Mouse (Mus musculus) monocyte, adult 2 months (primary cell): ENCODE results near the gene Stpg4.

ENCODE experiments used
- DNase-seq, 2 experiments: peaks; one replicate each; pipeline ENCODE4 v3.0.0; 2022; ENCODE audit warnings: low spot score in 2 of 2, low read depth in 1 of 2

Stpg4 gene

DNA sequence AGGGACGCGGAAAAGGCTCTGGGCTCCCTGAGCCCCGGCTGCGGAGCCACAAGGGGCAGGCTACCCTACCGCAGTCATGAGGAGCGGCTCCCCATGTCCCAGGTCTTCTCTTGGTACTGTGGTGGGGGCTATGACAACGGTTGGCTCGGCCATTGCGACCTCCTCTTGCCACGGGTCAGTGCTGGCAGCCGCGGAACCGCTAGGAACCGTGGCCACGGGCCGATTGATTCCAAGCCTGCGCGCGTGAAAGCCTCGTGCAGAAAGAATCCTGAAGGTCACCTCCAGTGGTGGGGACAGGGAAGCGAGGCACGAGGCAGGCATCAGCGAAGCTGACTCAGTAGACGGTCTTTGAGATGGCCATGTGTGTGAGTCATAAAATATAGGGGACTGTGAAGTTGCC lies at the start of gene Stpg4:
Gene Stpg4 (minus strand): TSS at position 231 of the 400 bp plus-strand sequence.
- DNase-seq, result no peak

- no peak for DNase-seq
These were observed 47.8 kb upstream of the Stpg4 start for GRCm38 (mm10) chr17:87475356-87475755.

GRCm38 (mm10) chr17:87474501-87474795 lies 46.9 kb upstream of the Stpg4 start:
- DNase-seq, result no peak

- DNase-seq, result no peak
These were observed 46.4 kb upstream of the Stpg4 start for GRCm38 (mm10) chr17:87473736-87474500.

- no peak for DNase-seq
These were observed 45.8 kb upstream of the Stpg4 start for GRCm38 (mm10) chr17:87473441-87473735.

DNA sequence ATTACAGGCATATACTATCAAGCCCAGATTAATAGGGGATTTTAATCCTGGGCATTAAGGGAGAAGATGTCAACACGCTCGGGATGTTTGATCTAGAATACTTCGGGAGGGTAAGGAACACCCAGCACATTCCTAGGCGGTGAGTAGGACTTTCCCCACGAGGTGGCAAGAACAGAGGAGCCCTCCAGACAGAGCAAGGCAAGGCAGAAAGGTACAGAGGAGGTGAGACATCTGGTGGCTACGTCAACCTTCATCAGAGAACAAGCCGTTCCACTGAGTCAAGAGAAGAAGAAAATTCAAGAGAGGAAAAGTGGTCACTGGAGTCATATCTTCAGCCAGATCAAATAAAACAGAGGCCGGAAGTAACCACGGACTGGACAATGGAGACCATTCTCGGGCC lies 45.3 kb upstream of the Stpg4 start:
- DNase-seq, result no peak

DNA sequence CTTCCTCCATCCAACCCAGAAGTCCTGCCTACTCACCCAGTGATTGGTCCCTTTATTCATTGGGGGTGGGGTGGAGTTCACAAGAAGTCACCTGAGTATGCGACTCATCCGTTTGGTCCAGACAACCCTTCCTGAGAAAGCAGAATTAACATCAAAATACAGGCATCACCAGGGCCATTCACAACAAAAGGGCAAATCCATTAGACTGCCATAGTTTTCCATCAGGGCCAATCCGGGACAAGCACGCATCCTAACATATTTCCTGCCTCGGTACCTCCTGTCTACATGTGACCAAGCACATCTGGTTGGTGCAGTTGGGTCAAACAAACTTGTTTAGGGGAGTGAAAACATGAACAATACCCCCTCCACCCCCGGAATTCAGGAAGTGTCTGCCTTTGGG lies 44.1 kb upstream of the Stpg4 start:
- DNase-seq, result no peak

DNA sequence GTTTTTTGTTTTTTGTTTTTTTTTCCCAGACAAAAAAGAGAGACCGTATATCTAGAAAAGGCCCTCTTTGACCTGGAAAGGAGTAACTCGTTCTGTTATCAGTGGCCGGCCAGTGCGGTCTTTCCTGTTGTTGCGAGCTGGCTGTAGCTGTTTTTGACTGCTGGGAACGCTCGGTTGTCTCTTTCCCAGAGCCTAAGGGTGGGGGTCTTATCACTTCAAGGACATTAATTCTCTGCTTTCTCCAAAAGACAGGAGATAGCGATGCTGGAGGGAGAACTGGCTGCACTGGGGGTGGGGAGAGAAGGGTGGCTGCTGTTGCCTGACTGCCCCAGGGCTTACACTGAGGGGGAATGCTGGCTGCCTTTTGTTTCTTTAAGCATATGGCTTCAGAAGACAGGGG lies 43.3 kb upstream of the Stpg4 start:
- no peak for DNase-seq

- DNase-seq, result no peak
These were observed 42.7 kb upstream of the Stpg4 start for GRCm38 (mm10) chr17:87470282-87470681.

- no peak for DNase-seq
These were observed 41.9 kb upstream of the Stpg4 start for GRCm38 (mm10) chr17:87469428-87469827.

DNA sequence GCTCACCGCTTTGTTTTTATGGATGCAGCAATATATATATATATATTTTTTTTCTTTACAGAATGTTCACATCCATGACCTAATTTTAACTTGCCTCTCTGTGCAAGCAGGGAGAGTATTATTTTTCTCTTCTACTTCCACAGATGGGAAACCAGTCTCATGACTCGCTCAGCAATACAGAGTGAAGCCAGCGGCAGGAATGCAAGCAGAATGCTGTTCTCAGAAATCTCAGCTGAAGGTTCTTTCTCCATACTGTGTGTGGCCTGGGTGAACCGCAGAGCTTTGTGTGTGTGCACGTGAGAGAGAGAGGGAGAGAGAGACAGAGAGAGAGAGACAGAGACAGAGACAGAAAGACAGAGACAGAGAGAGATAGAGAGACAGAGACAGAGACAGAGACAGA lies 41.1 kb upstream of the Stpg4 start:
- no peak for DNase-seq

DNA sequence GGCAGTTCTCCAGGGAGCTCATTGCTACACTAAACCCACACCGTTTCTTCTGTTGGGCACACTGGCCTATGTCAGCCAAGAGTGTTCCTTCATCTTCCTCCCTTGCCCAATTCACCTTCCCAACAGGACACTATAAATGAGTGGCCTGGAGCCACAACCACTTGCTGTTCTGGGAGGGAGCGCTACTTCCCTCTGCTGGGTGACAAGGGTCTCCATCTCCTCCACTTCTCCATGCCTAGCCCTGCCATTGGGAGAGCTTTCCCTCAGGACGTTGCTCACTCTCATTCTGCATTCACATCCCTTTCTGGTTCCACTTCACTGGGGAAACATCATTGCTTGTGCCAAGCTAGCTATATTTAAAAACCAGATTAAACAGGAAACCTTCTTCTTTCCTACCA lies 34.0 kb upstream of the Stpg4 start:
- no peak for DNase-seq

- no peak for DNase-seq
These were observed 33.3 kb upstream of the Stpg4 start for GRCm38 (mm10) chr17:87460669-87461498.

DNA sequence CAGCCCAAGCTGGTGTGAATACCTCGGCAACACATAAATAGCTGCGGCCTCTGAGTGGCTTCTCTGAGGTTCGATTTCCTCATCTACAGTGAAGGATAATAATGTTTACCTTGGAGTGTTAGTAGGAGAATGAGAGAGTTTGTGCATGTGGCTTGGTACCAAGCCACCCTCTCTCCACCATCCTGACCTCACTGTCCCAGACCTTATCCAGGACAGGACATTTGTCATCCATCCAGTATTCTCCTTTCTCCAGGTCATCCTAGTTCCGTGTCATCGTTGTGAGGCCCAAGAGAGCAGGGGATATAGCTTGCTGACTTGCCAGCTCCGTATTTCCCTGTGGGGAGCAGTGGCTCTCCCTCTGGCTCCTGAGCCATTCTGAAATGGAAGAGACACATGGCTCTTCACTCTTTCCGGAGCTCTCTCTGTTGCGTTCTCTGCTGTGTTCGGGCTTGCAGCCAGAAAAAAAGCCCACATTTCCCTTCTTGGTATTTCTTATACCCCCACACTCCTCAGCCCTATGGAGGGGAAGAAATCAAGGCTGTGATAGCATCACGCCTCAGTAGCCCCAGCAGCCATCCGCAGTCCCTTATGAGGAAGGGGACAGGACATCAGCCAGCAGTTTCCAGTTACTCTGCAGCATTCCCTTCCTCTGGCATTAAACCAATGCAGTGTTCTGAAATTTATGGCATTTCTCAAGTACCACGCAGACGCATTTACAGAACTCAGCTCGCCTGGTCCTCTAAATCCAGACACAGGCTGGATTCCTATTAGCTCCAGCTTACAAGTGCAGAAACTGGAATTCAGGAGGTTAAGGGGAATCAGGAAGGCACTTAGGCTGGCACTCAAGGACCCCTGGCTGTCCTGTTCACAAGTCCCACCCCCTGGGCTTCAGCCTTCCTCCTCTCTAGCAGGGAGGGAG lies 32.5 kb upstream of the Stpg4 start:
- DNase-seq, result no peak

DNA sequence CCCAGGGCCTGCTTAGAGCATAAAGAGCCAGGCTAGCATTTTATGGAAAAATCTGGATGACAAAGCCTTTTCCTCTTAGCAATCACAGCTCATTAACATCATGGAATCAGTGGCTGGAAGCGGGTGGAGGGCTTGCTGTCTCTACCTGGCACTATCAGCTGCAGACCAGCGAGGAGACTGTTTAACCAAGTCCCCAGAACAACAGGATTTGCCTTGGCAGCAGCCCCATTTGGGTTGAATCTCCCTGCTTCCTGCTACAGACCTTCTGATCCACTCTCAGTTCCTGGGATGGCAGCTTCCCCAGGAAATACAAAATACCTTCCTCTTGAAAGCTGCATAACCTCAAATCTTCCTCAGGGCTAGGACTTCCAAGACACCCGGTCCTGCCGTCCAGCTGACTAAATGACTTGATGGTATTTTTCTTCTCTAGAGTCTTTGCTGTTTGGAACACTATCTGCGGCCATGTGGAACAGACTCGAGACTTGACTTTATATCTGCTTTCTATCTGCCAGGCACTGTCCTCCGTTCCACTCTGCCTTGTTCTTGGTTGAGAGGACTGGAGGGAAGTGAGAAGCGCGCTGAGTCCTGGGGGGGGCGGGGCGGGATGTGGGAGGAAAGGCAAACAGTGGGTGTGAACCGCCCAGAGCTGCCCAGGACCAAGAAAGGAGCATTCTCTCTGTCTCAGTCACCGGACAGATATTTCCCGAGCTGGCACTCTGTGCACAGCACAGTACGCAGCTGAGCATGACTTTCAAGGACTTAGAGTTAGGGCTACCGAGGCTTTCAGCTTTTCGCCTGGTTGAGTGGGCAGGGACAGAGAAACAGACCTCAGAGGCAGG lies 31.6 kb upstream of the Stpg4 start:
- no peak for DNase-seq

DNA sequence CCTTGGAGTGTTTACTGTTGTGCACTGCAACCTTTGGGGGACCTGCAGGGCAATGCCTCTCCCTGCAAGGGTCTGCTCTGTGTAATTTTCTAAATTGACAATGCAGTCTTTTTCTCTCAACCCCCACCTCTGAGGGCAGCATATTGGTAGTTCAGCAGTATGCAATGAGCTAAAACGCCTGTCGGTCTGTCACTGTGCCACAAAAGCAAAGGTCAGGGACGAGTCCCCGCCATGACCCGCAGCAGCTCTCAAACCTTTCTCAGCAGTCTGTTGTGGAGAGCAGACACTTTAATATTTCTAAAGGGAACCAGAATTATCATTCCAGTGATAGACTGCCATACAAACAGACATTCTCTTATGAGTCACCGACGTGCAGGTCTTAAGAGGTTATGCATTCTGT lies 30.4 kb upstream of the Stpg4 start:
- DNase-seq, result no peak

DNA sequence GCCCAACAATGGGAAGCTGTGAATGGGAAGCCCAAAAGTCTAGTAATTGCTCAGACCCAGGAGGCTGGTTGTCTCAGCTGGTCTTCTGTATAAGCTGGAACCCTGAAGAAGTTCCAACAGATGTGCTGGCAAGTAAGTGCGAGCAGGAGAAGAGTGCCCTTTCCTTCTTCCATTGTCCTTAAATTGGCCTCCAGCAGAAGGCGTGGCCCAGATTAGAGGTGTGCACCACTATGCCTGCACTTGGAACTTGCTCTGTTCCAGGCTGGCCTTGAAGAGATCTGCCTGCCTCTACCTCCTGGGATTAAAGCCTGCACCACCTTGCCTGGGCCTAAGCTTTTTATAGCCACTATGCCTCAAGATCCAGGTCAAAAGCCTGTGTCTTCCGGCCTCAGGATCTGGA lies 26.6 kb upstream of the Stpg4 start:
- DNase-seq, result no peak

GRCm38 (mm10) chr17:87453336-87453735 lies 25.8 kb upstream of the Stpg4 start:
- no peak for DNase-seq

DNA sequence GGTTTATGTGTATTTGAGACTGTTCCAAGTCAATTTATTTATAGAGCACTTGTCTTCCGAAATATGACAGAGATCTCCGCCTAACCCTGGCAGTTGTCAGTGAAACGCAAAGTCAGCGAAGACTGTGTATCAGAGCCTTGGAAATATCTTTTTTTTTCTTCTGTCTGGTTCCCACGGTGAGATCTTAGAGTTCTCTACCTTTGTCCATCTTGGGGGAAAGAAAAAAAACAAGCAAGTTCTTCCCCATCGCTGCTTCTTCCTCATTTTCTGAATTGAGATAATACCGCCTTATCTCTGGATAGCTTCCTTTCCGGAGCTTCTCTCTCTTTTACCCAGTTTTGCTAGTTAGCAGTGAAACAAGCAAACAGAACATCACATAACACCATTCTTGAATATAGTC lies 21.3 kb upstream of the Stpg4 start:
- no peak for DNase-seq

DNA sequence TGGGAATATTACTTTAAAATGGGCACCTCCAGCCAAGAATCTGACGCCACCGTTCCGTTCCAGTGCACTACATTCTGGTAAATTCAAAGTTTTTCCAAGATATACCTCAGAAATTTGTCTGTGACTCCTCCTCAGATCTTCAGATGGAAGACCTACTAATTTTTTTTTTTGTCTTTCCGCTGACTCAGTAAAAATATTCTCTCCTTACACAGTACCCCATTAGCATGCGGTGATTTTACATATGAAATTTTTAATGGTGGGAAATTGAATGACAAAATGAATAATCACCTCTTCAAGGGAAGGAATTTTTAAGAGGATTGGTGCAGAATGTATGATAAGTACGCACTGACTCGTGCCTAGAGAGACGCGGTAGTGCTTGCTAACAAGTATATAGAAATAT lies 20.8 kb upstream of the Stpg4 start:
- no peak for DNase-seq

- no peak for DNase-seq
These were observed 20.2 kb upstream of the Stpg4 start for GRCm38 (mm10) chr17:87447612-87448200.
